Mouse (Mus musculus): ENCODE results near the gene Tmem269. TPM values are rescaled to one million over a fixed set of nuclear protein-coding genes. Genes with fewer than 3 reads are reported as not detected.
A peak's percentile ranks its signal among the peaks of the same experiment; 100 is the strongest.

Gene Tmem269
- polyA plus RNA-seq, 1 experiment from 2014 or later: 0.28 TPM

GRCm38 (mm10) chr4:119247462-119248235 is 29.6 kb upstream of the Tmem269 start:
- Histone ChIP-seq H3K4me3 (no peak overlapping the region), H3K9ac (no peak overlapping the region), H3K36me3 (peaks cover 44% of the 10 kb centered on the region), H3K4me1 (peaks cover 7% of the 10 kb centered on the region; the same call in 1 of the 2 replicates), H3K27me3 (replicated peaks) (no peaks in the 10 kb centered on the region), H3K27ac (no peak overlapping the region), H3K4me2 (replicated peaks) (no peak overlapping the region), H3K9me3 (no peaks in the 10 kb centered on the region)
- peak; percentile 61 for ATAC-seq (ENCODE audit: low FRiP score, low read depth)
- 33% methylated on average over 13 of the region's 13 CpGs for WGBS

- no peak for ATAC-seq (ENCODE audit: low FRiP score, low read depth)
- 78% methylated on average over 14 of the region's 14 CpGs for WGBS
- H3K36me3 ChIP-seq: peaks cover 53% of the 10 kb centered on the region
These were observed 28.7 kb upstream of the Tmem269 start for GRCm38 (mm10) chr4:119246688-119247225.

DNA sequence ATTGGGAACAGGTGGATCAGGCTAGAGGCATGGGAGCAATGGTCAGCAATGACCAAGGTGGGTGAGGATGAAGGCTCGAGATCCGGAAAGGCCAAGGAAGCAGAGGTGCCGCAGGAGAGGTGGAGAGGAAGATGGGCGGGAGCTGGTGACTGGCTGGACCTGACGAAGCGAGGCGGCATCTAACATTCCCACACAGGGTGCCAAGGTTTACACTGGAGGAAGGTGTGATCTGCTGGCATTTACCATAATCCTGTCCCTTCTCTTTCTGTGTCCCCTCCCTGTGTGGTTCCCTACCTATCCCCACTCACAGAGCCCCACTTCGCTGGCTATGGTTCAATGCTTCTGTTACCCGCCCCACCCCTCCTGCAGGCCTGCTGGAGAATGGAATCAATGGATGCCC is 27.9 kb upstream of the Tmem269 start:
- Histone ChIP-seq H3K4me2 (replicated peaks) (no peak overlapping the region), H3K4me3 (no peak overlapping the region), H3K36me3 (peaks cover 61% of the 10 kb centered on the region), H3K27ac (no peak overlapping the region), H3K9ac (no peak overlapping the region), H3K4me1 (peaks cover 7% of the 10 kb centered on the region; the same call in 1 of the 2 replicates), H3K27me3 (replicated peaks) (no peaks in the 10 kb centered on the region), H3K9me3 (no peaks in the 10 kb centered on the region)
- 91% methylated on average over 9 of the region's 9 CpGs for WGBS
- no peak for ATAC-seq (ENCODE audit: low FRiP score, low read depth)

More at GRCm38 (mm10) chr4:119246688-119247225, 28.7 kb upstream of the Tmem269 start:
- Histone ChIP-seq H3K27me3 (replicated peaks) (no peaks in the 10 kb centered on the region), H3K27ac (no peak overlapping the region), H3K4me1 (peaks cover 7% of the 10 kb centered on the region; the same call in 1 of the 2 replicates), H3K4me3 (no peak overlapping the region), H3K4me2 (replicated peaks) (no peak overlapping the region), H3K9ac (no peak overlapping the region), H3K9me3 (no peaks in the 10 kb centered on the region)

DNA sequence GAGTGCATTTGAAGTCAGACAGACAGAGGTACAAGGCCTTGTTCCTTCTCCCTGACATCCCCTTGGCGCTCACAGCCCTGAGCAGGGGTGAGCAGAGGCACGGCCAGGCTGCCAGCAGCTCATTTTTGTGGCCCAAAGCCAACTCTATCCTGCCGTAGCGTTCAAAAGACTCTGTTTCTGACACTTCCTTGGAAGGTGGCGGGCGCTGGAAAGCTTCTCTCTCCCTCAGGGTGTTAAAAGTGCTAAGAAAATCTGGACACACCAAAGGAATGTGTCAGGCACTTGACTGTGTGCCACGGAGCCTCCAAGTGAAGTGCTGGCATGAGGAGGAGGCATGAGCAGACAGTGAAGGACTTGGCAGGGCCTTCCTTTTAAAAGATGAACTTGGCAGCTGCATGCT is 27.5 kb upstream of the Tmem269 start:
- ATAC-seq (ENCODE audit: low FRiP score, low read depth): no peak
- peaks cover 62% of the 10 kb centered on the region for H3K36me3 ChIP-seq
- H3K4me3 ChIP-seq: no peak overlapping the region
- H3K4me2 ChIP-seq (replicated peaks): no peak overlapping the region
- H3K27ac ChIP-seq: no peak overlapping the region
- no peak overlapping the region for H3K9ac ChIP-seq
- H3K9me3 ChIP-seq: no peaks in the 10 kb centered on the region
- 86% methylated on average over 7 of the region's 7 CpGs for WGBS
- H3K4me1 ChIP-seq: peaks cover 7% of the 10 kb centered on the region; the same call in 1 of the 2 replicates
- H3K27me3 ChIP-seq (replicated peaks): no peaks in the 10 kb centered on the region

- Histone ChIP-seq H3K9me3 (no peaks in the 10 kb centered on the region), H3K4me3 (no peak overlapping the region), H3K4me2 (replicated peaks) (no peak overlapping the region), H3K36me3 (peaks cover 62% of the 10 kb centered on the region), H3K4me1 (peaks cover 7% of the 10 kb centered on the region; the same call in 1 of the 2 replicates), H3K27me3 (replicated peaks) (no peaks in the 10 kb centered on the region), H3K9ac (no peak overlapping the region), H3K27ac (no peak overlapping the region)
- ATAC-seq (ENCODE audit: low FRiP score, low read depth): no peak
- 82% methylated on average over 22 of the region's 22 CpGs for WGBS
These were observed 26.6 kb upstream of the Tmem269 start for GRCm38 (mm10) chr4:119244468-119245240.

- Histone ChIP-seq H3K27me3 (replicated peaks) (no peaks in the 10 kb centered on the region), H3K27ac (no peak overlapping the region), H3K9ac (no peak overlapping the region), H3K4me3 (no peak overlapping the region), H3K36me3 (peaks cover 55% of the 10 kb centered on the region), H3K9me3 (no peaks in the 10 kb centered on the region), H3K4me1 (peaks cover 5% of the 10 kb centered on the region; the same call in 1 of the 2 replicates), H3K4me2 (replicated peaks) (no peak overlapping the region)
- no peak for ATAC-seq (ENCODE audit: low FRiP score, low read depth)
- 92% methylated on average over 12 of the region's 12 CpGs for WGBS
These were observed 24.6 kb upstream of the Tmem269 start for GRCm38 (mm10) chr4:119242571-119242970.

GRCm38 (mm10) chr4:119241664-119242063 is 23.6 kb upstream of the Tmem269 start:
- no peak overlapping the region for H3K9ac ChIP-seq
- no peak for ATAC-seq (ENCODE audit: low FRiP score, low read depth)
- no peak overlapping the region for H3K27ac ChIP-seq
- H3K27me3 ChIP-seq (replicated peaks): no peaks in the 10 kb centered on the region
- peaks cover 54% of the 10 kb centered on the region for H3K36me3 ChIP-seq
- no peak overlapping the region for H3K4me2 ChIP-seq (replicated peaks)
- H3K9me3 ChIP-seq: no peaks in the 10 kb centered on the region
- H3K4me1 ChIP-seq: 0 out of 2 replicates have a peak, but pooled peaks cover 3% of the 10 kb centered on the region
- H3K4me3 ChIP-seq: no peak overlapping the region
- WGBS: 95% methylated on average over 14 of the region's 14 CpGs

- peaks cover 42% of the 10 kb centered on the region for H3K36me3 ChIP-seq
- 0 out of 2 replicates have a peak, but pooled peaks cover 3% of the 10 kb centered on the region for H3K4me1 ChIP-seq
- H3K4me2 ChIP-seq (replicated peaks): 0 out of 2 replicates have a peak overlapping the region, but pooled peaks have one; percentile 8
- no peak overlapping the region for H3K4me3 ChIP-seq
- no peaks in the 10 kb centered on the region for H3K9me3 ChIP-seq
- H3K27me3 ChIP-seq (replicated peaks): no peaks in the 10 kb centered on the region
- ATAC-seq (ENCODE audit: low FRiP score, low read depth): peak; percentile 68
- no peak overlapping the region for H3K9ac ChIP-seq
- H3K27ac ChIP-seq: no peak overlapping the region
- 57% methylated on average over 12 of the region's 12 CpGs for WGBS
These were observed 21.2 kb upstream of the Tmem269 start for GRCm38 (mm10) chr4:119239181-119239682.

DNA sequence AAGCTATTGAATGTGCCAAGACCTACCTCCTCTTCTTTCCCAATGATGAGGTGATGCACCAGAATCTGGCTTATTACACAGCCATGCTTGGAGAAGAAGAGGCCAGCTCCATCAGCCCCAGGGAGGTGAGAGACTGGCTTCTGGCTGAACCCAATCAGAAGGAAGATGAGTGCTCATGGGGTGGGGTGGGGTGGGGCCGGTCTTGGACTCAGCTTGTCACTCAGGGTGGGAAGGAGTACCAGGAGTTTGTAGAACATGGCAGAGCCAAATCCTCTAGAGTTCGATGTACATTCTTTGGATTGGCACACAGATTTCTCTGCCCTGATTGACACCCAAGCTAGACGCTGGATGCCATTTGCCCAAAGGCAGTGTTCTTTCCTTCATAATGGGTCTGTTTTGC is 20.6 kb upstream of the Tmem269 start:
- Histone ChIP-seq H3K4me2 (replicated peaks) (no peak overlapping the region), H3K36me3 (peaks cover 38% of the 10 kb centered on the region), H3K9ac (no peak overlapping the region), H3K9me3 (no peaks in the 10 kb centered on the region), H3K27me3 (replicated peaks) (no peaks in the 10 kb centered on the region), H3K4me1 (0 out of 2 replicates have a peak, but pooled peaks cover 3% of the 10 kb centered on the region), H3K27ac (no peak overlapping the region), H3K4me3 (no peak overlapping the region)
- WGBS: 88% methylated on average over 3 of the region's 3 CpGs
- ATAC-seq (ENCODE audit: low FRiP score, low read depth): no peak

GRCm38 (mm10) chr4:119234348-119234747 is 16.3 kb upstream of the Tmem269 start:
- Histone ChIP-seq H3K4me1 (peaks cover 9% of the 10 kb centered on the region; the same call in 1 of the 2 replicates), H3K4me2 (replicated peaks) (peak overlapping the region; percentile 92), H3K36me3 (peaks cover 14% of the 10 kb centered on the region), H3K27ac (no peak overlapping the region), H3K4me3 (0 out of 2 replicates have a peak overlapping the region, but pooled peaks have one; percentile 89), H3K27me3 (replicated peaks) (no peaks in the 10 kb centered on the region), H3K9ac (no peak overlapping the region), H3K9me3 (no peaks in the 10 kb centered on the region)
- 80% methylated on average over 3 of the region's 3 CpGs for WGBS
- no peak for ATAC-seq (ENCODE audit: low FRiP score, low read depth)

- Histone ChIP-seq H3K27ac (no peak overlapping the region), H3K4me3 (peak overlapping the region; percentile 89)
- ATAC-seq (ENCODE audit: low FRiP score, low read depth): peak; percentile 29
These were observed 15.4 kb upstream of the Tmem269 start for GRCm38 (mm10) chr4:119233256-119233901.

More at GRCm38 (mm10) chr4:119233256-119233901, 15.4 kb upstream of the Tmem269 start:
- Histone ChIP-seq H3K4me2 (replicated peaks) (peak overlapping the region; percentile 92), H3K36me3 (peaks cover 14% of the 10 kb centered on the region), H3K4me1 (peaks cover 9% of the 10 kb centered on the region; the same call in 1 of the 2 replicates), H3K9ac (peak overlapping the region; percentile 76), H3K9me3 (no peaks in the 10 kb centered on the region), H3K27me3 (replicated peaks) (no peaks in the 10 kb centered on the region)
- WGBS: under 1% methylated on average over 36 of the region's 36 CpGs
